Mouse (Mus musculus): ENCODE measurements around the gene Slc12a5.

The Slc12a5 gene

GRCm38 (mm10) chr2:165009581-165009980 lies 49.0 kb downstream of the Slc12a5 start:
- no peak for ATAC-seq (ENCODE audit: insufficient number of reproducible peaks, low FRiP score, low TSS enrichment)

- ATAC-seq (ENCODE audit: insufficient number of reproducible peaks, low FRiP score, low TSS enrichment), result no peak
These were observed 49.7 kb downstream of the Slc12a5 start for GRCm38 (mm10) chr2:165010351-165010750.

- no peak for ATAC-seq (ENCODE audit: insufficient number of reproducible peaks, low FRiP score, low TSS enrichment)
These were observed 54.3 kb downstream of the Slc12a5 start for GRCm38 (mm10) chr2:165014935-165015334.

- ATAC-seq (ENCODE audit: insufficient number of reproducible peaks, low FRiP score, low TSS enrichment), result no peak
These were observed 59.9 kb downstream of the Slc12a5 start for GRCm38 (mm10) chr2:165020490-165020889.

GRCm38 (mm10) chr2:165027163-165027562 lies 66.6 kb downstream of the Slc12a5 start:
- ATAC-seq (ENCODE audit: insufficient number of reproducible peaks, low FRiP score, low TSS enrichment), result no peak

- ATAC-seq (ENCODE audit: insufficient number of reproducible peaks, low FRiP score, low TSS enrichment), result no peak
These were observed 71.9 kb downstream of the Slc12a5 start for GRCm38 (mm10) chr2:165032533-165032932.

- ATAC-seq (ENCODE audit: insufficient number of reproducible peaks, low FRiP score, low TSS enrichment), result no peak
These were observed 72.7 kb downstream of the Slc12a5 start for GRCm38 (mm10) chr2:165033306-165033705.

- peak; percentile 93 for ATAC-seq (ENCODE audit: insufficient number of reproducible peaks, low FRiP score, low TSS enrichment)
These were observed 73.8 kb downstream of the Slc12a5 start, which contains the start of gene Ncoa5 for GRCm38 (mm10) chr2:165034131-165035057. Ncoa5 (minus strand) TSS chr2:165034867.

GRCm38 (mm10) chr2:165035058-165035431 lies 74.4 kb downstream of the Slc12a5 start:
- no peak for ATAC-seq (ENCODE audit: insufficient number of reproducible peaks, low FRiP score, low TSS enrichment)

- no peak for ATAC-seq (ENCODE audit: insufficient number of reproducible peaks, low FRiP score, low TSS enrichment)
These were observed 76.8 kb downstream of the Slc12a5 start for GRCm38 (mm10) chr2:165037415-165037814.

- no peak for ATAC-seq (ENCODE audit: insufficient number of reproducible peaks, low FRiP score, low TSS enrichment)
These were observed 81.5 kb downstream of the Slc12a5 start for GRCm38 (mm10) chr2:165042126-165042525.

GRCm38 (mm10) chr2:165043090-165043636 lies 82.6 kb downstream of the Slc12a5 start:
- no peak for ATAC-seq (ENCODE audit: insufficient number of reproducible peaks, low FRiP score, low TSS enrichment)

- ATAC-seq (ENCODE audit: insufficient number of reproducible peaks, low FRiP score, low TSS enrichment), result no peak
These were observed 83.1 kb downstream of the Slc12a5 start for GRCm38 (mm10) chr2:165043729-165044128.

- no peak for ATAC-seq (ENCODE audit: insufficient number of reproducible peaks, low FRiP score, low TSS enrichment)
These were observed 88.4 kb downstream of the Slc12a5 start for GRCm38 (mm10) chr2:165049044-165049443.

All from cerebellum, adult (tissue).